Mouse (Mus musculus): ENCODE data around the gene Rnf20.
"Not testable (repeated sequence)": the region's sequence is repeated elsewhere in the genome, so short reads cannot be mapped to it uniquely, and the experiment has no call there.

The Rnf20 gene

GRCm38 (mm10) chr4:49631319-49632138 lies at the start of gene Rnf20:
Gene Rnf20, plus strand, starts transcription at chr4:49632006.
- DNase-seq (ENCODE audit: low spot score): peak; percentile 93

- DNase-seq (ENCODE audit: low spot score): no peak
Measured at GRCm38 (mm10) chr4:49583965-49584831, 47.6 kb upstream of the Rnf20 start.

GRCm38 (mm10) chr4:49585524-49586101 lies 46.2 kb upstream of the Rnf20 start:
- DNase-seq (ENCODE audit: low spot score): no peak

- DNase-seq (ENCODE audit: low spot score): no peak
Measured at GRCm38 (mm10) chr4:49586811-49587210, 45.0 kb upstream of the Rnf20 start.

GRCm38 (mm10) chr4:49590152-49590551 lies 41.7 kb upstream of the Rnf20 start:
- DNase-seq (ENCODE audit: low spot score): no peak

- DNase-seq (ENCODE audit: low spot score): no peak
Measured at GRCm38 (mm10) chr4:49596846-49597182, 35.0 kb upstream of the Rnf20 start.

GRCm38 (mm10) chr4:49597183-49598100 lies 34.4 kb upstream of the Rnf20 start, which contains the start of gene Tmem246:
Gene Tmem246, minus strand, starts transcription at chr4:49597876.
- peak; percentile 69 for DNase-seq (ENCODE audit: low spot score)

- no peak for DNase-seq (ENCODE audit: low spot score)
Measured at GRCm38 (mm10) chr4:49603161-49603560, 28.6 kb upstream of the Rnf20 start.

GRCm38 (mm10) chr4:49604016-49604546 lies 27.7 kb upstream of the Rnf20 start:
- DNase-seq (ENCODE audit: low spot score): no peak

GRCm38 (mm10) chr4:49604616-49605015 lies 27.2 kb upstream of the Rnf20 start:
- DNase-seq (ENCODE audit: low spot score): no peak

GRCm38 (mm10) chr4:49605459-49605858 lies 26.3 kb upstream of the Rnf20 start:
- DNase-seq (ENCODE audit: low spot score): no peak

- DNase-seq (ENCODE audit: low spot score): no peak
Measured at GRCm38 (mm10) chr4:49616924-49617323, 14.9 kb upstream of the Rnf20 start.

- not testable (repeated sequence) for DNase-seq (ENCODE audit: low spot score)
Measured at GRCm38 (mm10) chr4:49619861-49620260, 11.9 kb upstream of the Rnf20 start.

- DNase-seq (ENCODE audit: low spot score): no peak
Measured at GRCm38 (mm10) chr4:49622272-49622671, 9.5 kb upstream of the Rnf20 start.

- no peak for DNase-seq (ENCODE audit: low spot score)
Measured at GRCm38 (mm10) chr4:49623916-49624315, 7.9 kb upstream of the Rnf20 start.

GRCm38 (mm10) chr4:49624969-49625368 lies 6.8 kb upstream of the Rnf20 start:
- DNase-seq (ENCODE audit: low spot score): not testable (repeated sequence)

GRCm38 (mm10) chr4:49626973-49627372 lies 4.8 kb upstream of the Rnf20 start:
- peak; percentile 46 for DNase-seq (ENCODE audit: low spot score)

GRCm38 (mm10) chr4:49628941-49629340 lies 2.9 kb upstream of the Rnf20 start:
- DNase-seq (ENCODE audit: low spot score): no peak

- no peak for DNase-seq (ENCODE audit: low spot score)
Measured at GRCm38 (mm10) chr4:49632139-49632481, 304 bp downstream of the Rnf20 start.

GRCm38 (mm10) chr4:49637821-49638220 lies 6.0 kb downstream of the Rnf20 start:
- no peak for DNase-seq (ENCODE audit: low spot score)

GRCm38 (mm10) chr4:49639913-49640312 lies 8.1 kb downstream of the Rnf20 start:
- no peak for DNase-seq (ENCODE audit: low spot score)

Measured in ovary, postnatal 36 days (tissue).